Mouse (Mus musculus): Measurements from ENCODE around the gene Gm20479.
A peak's percentile ranks its signal among the peaks of the same experiment; 100 is the strongest.

Gene Gm20479

GRCm38 (mm10) chr7:27356861-27357594, at the start of gene Gm20479:
Gm20479 (minus strand) TSS chr7:27357419.
- no peak for DNase-seq (ENCODE audit: low spot score in 2 of 2)

DNA sequence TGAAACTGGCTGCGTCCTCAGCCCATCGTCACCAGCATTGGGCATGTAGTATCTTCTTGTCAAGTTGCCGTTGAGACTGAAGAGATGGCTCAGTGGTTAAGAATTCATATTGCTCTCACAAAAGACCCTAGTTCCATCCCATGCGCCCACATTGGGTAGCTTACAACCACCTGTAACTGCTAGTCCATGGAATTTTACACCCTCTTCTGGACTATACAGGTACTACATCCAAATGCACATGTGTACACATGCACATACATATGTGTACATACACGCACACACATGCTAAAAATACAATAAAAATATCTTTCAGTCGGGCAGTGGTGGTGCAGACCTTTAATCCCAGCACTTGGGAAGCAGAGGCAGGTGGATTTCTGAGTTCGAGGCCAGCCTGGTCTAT, 49.3 kb upstream of the Gm20479 start:
- DNase-seq (ENCODE audit: low spot score in 2 of 2) = no peak

- no peak for DNase-seq (ENCODE audit: low spot score in 2 of 2)
Measured at GRCm38 (mm10) chr7:27404203-27404942, 47.2 kb upstream of the Gm20479 start.

DNA sequence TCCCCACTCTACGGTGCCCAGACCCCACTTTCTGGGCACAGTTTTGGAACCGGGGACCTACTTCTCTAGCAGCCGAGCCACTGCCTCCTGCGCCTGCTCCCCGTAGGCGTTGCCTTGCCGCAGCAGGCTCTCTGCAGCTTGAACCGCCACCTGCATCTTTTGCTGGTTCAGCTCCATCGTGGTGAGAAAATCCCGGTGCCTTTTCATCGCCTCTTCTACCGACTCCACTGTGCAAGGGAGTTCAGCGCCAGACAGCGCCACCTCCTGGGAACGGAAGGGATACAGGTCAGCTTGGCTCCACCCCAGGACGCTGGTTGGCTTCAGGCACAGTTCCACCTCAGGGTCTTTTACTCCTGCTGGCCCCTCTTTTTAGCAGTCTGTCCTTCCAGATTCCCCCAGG, 45.5 kb upstream of the Gm20479 start:
- DNase-seq (ENCODE audit: low spot score in 2 of 2) = peak; percentile 48 to 61

DNA sequence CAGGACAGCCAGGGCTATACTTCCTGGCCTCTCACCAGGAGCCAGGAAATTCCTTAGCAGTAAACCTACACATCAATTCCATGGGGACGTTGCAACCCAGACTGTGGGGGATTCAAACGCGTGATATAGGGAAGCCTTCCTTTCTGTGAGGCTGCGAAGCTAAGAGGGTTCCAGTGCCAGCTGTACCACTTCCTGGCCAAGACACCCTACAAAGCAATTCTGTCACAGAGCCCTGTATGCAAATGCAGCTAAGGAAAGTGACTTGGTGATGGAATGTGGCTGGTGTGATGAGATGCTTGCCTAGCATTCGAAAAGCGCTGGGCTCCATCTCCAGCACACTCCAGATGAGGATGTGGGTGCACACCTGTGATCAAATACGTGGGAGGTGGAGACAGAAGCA, 43.3 kb upstream of the Gm20479 start:
- DNase-seq (ENCODE audit: low spot score in 2 of 2) = no peak

DNA sequence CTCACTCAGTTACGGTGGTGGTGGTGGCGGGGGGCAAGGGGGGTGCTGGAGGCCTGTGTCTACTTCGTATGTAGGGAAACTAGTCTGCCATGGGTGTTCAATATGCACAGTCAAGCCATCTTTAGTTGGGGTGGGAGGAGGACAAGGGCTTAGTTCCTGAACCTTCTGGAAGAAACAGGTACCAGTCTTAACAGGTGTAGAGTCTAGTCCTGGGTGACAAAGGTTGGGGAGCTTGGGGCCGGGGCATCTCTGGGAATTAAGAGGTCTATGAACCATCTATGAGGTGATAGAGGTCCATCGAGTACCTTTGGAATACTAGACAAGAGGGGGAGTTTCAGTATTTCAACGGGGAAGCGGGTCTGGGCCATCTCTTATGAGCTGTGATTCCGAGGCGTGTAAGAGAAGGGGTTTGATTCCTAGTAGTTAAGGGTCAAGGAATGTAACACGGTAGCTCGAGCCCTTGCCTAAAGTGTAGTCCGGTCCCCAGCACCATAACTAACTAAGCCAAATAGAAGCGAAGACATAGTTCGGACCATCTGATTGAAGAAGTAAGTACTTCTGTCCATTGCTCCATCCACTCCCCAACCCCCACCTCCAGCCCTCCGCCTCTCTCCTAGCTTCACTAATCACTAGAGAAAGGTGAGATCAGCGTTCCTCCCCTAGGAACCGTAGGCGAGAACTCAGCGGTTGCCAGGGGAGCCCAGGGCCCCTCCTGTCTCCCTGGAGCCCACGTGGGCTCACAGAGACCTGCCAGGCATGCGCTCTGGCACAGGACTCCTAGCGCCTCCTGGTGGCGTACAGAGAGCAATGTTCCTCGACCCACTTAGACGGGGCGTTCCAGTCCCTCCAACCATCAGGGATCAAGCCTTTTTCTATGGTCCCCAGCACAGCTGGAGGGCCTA, 40.1 kb upstream of the Gm20479 start:
- no peak for DNase-seq (ENCODE audit: low spot score in 2 of 2)

DNA sequence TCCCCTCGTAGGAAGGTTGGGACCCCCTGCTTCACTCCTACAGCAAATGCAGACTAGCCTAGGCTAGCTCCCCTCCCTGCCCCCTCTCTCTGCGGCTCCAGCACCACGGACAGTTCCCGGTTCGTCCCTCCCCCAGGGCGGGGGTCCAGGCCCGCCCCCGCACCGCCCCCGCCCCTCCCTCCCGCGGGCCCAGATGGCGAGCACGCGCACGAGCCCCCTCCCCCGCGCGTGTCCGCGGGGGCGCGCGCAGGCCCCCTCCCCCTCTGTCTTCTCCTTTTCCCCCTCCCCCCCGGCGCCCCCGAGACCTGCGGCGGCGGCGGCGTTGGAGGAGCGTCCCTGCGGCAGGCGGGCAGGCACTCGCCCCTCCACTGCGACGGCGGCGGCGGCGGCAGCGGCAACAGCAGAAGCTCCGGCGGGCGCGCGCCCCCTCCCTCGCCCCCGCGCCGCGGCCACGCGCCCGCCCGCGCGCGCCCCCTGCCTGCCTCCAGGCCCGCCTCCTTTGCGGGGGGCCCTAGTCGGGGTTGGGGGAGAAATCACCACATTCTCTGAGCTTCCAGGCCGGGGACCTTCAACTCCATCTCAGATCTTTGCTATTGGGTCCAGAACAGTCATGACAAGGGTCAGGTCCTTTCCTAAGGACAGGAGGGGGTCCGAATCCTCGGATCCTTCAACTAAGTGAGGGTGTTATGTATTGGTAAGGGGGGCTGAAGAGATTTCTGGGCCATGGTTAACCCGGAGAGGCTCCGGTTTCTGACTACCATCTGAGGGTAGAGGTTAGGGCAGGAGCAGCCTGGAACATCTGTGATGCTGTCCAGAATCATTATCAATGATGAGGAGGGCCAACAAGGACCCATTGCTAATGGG, 39.2 kb upstream of the Gm20479 start:
- no peak for DNase-seq (ENCODE audit: low spot score in 2 of 2)

- no peak for DNase-seq (ENCODE audit: low spot score in 2 of 2)
Measured at GRCm38 (mm10) chr7:27395521-27396183, 38.4 kb upstream of the Gm20479 start.

GRCm38 (mm10) chr7:27391416-27391815, 34.2 kb upstream of the Gm20479 start:
- DNase-seq (ENCODE audit: low spot score in 2 of 2) = no peak

DNA sequence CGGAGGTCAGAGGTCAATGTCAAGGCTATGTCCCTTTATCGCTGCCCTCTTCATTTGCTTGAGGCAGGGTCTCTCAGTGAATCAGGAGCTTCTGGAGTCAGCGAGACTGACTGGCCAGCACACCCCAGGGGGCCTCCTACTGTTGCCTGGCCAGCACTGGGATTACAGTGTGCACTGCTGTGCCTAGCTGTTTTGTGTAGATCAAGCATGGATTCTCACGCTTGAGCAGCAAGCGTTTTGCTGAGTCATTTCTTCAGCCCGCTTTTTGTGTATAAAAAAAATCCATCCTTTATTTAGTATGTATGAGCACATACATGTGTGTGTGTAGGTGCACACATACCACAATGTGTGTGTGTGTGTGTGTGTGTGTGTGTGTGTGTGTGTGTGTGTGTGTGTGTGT, 32.0 kb upstream of the Gm20479 start:
- DNase-seq (ENCODE audit: low spot score in 2 of 2) = no peak

DNA sequence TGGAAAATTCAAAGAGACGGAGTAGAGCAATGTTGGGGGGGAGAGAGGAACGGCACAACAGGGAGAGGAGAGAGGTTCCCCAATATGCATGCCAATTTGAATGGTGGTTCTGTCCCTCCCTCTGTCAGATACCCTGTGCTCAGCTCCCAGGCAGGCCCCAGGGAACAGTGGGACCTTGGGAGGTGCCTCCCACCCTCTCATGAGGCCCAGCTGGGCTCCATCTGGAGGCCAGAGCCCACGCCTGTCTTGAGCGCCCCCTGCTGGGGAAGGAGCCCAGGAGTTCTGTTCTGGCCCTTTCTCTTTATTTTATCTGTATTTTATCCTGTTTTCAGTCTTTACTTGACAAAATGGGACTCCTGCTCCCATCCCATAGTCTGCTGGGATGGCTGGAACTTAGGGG, 27.5 kb upstream of the Gm20479 start:
- DNase-seq (ENCODE audit: low spot score in 2 of 2) = peak; percentile 36 to 52

- DNase-seq (ENCODE audit: low spot score in 2 of 2) = no peak
Measured at GRCm38 (mm10) chr7:27384134-27384533, 26.9 kb upstream of the Gm20479 start.

DNA sequence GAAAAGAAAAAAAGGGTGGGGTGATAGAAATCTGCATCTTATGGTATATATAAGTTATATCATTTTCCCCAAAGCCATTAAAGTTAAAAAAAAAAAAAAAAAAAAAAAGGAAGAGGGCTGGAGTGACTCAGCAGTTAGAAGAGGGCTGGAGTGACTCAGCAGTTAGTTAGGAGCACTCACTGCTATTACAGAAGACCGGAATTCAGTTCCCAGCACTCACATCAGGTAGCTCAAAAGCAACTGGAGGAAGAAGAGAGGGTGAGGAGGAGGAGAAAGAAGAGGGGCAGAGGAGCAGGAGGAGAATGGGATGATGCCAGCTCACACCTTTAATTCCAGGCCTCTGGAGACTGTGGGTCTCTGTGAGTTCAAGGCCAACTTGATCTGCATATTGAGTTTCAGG, 26.0 kb upstream of the Gm20479 start:
- DNase-seq (ENCODE audit: low spot score in 2 of 2) = no peak

DNA sequence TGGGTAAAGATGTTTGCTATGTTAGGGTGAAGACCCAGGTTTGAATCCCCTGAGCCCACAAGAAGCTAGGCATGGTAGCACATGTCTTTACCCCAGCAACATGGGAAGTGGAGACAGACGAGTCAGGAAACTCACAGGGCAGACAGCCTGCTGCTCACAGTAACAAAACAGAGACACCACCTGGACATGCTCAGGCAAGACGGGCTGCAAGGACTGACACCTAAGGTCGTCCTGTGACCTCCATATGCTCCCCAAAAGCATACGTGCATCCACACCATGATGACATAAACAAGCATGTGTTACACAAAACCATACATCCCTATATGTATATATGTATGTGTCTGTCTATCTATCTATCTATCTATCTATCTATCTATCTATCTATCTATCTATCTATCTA, 24.3 kb upstream of the Gm20479 start:
- DNase-seq (ENCODE audit: low spot score in 2 of 2) = no peak

DNA sequence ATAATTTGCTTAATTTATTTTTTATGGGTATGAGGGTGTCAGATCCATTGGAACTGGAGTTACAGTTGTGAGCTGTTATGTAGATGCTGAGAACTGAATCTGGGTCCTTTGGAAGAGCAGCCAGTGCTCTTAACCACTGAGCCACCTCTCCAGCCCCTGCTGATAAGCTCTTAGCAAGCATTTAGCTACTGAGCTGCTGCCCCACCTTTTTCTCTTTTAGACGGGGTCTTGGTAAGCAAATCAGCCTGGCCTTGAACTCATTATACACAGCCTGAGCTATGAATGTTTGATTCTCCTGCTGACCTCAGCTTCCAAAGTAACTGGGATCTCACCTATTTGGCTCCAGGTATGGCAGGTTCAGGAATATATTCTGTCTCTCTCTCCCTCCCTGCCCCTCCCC, 23.8 kb upstream of the Gm20479 start:
- no peak for DNase-seq (ENCODE audit: low spot score in 2 of 2)

GRCm38 (mm10) chr7:27379836-27380235, 22.6 kb upstream of the Gm20479 start:
- DNase-seq (ENCODE audit: low spot score in 2 of 2) = no peak

DNA sequence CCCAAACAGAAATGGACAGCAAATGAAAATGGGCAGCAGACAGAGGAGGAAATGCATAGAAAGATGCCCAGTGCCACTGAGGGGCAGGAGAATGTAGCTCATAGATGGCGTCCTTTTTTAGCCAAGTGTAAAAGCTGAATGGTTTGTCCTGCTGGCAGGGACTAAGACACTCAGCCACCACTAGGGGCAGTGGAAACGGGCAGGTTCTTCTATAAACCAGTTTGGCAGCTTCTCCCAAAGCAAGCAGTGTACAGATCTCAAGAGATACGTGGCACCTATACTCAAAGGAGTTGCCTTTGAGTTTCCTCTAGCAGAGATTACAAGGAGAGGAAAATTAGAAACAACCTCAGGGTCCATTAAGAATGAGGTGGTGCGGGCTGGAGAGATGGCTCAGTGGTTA, 21.2 kb upstream of the Gm20479 start:
- DNase-seq (ENCODE audit: low spot score in 2 of 2) = peak; percentile 38 to 40

GRCm38 (mm10) chr7:27375274-27375673, 18.1 kb upstream of the Gm20479 start:
- no peak for DNase-seq (ENCODE audit: low spot score in 2 of 2)

GRCm38 (mm10) chr7:27371715-27372462, 14.7 kb upstream of the Gm20479 start:
- DNase-seq (ENCODE audit: low spot score in 2 of 2) = no peak

DNA sequence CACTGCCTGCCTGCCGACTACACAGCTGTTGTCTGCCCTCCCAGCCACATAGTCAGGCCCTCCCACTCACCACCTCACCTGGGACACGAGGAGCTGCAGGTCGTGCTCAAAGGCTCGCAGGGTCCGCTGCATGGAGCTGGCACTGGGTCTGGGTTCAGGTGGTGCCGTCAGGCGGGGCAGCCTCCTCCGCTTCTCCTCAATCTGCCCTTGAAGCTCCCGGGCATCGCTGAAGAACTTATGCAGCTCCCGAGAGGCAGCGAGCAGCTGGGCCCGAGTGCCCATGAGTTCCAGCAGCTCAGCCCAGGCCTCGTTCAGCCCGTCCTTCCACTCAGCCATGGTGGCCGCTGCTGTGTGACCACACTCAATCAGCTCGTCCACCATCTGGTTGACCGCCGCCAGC, 11.9 kb upstream of the Gm20479 start:
- DNase-seq (ENCODE audit: low spot score in 2 of 2) = no peak

Measured in urinary bladder, postnatal 36 days (tissue).